Mouse (Mus musculus): ENCODE results near the gene Lrriq1. TPM values are rescaled to one million over a fixed set of nuclear protein-coding genes. Genes with fewer than 3 reads are reported as not detected.

Gene Lrriq1
- 4.9 and 5.7 TPM in 2 replicates for polyA plus RNA-seq (2015; fragmentation: Nextera tagmentation; extraction: Ambion mirVana)

DNA sequence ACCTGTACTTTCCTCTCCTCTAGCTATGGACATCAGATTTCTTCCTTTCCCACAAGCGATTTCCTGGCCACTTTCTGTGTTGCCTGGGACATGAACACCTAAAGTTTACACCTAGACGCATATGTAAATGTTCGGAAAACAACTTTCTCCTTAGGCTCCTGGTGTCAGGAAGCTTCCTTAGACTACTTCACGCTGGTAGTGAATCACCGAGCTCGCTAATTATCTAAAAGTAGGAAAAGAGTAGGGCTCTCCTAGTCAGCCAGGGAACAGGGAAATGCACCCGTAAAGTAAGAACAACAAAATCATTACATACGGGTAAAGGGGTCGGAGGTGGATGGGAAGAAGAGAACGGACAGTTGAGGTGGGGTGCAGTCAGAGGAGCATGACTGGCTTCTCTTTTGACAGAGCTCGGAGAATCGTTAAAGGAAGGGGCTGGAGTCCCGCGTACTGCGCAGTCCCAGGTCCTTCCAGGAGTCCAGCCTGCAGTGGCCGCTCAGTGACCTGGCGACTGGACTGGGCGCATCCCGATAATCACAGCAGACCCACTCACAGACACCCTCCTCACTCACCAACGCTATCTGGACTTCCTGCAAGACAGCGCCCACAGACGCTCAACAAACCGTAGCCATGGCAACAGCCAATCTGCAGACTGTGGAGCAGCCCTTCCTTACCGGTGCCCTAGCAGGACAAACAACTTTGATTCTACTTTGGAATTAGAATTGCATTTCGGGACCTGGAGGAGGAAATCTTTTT, at the start of gene Lrriq1:
Gene Lrriq1, minus strand, starts transcription at position 616 of the 753 bp plus-strand sequence.
- peak; percentile 100 for ATAC-seq
- no peaks in the 10 kb centered on the region for H3K9me3 ChIP-seq (ENCODE audit: control insufficient read depth, low read length)
- 6% methylated on average over 25 of the region's 25 CpGs for WGBS
- no peaks in the 10 kb centered on the region for H3K36me3 ChIP-seq (ENCODE audit: control insufficient read depth, insufficient read depth, low read length)
- H3K4me1 ChIP-seq (ENCODE audit: control insufficient read depth, insufficient read depth, low read depth, low read length): peaks cover 3% of the 10 kb centered on the region; the same call in 1 of the 2 replicates
- H3K9ac ChIP-seq (ENCODE audit: low read depth, low read length): peak within 1 kb of the TSS; percentile 65
- H3K4me3 ChIP-seq (ENCODE audit: low read length): peak within 1 kb of the TSS; percentile 74
- H3K4me2 ChIP-seq (ENCODE audit: low read length): peak within 1 kb of the TSS; percentile 62
- H3K27ac ChIP-seq (ENCODE audit: low read depth, low read length): no peak within 1 kb of the TSS
- no peaks in the 10 kb centered on the region for H3K27me3 ChIP-seq (replicated peaks; ENCODE audit: control insufficient read depth, insufficient read depth, low read length)

DNA sequence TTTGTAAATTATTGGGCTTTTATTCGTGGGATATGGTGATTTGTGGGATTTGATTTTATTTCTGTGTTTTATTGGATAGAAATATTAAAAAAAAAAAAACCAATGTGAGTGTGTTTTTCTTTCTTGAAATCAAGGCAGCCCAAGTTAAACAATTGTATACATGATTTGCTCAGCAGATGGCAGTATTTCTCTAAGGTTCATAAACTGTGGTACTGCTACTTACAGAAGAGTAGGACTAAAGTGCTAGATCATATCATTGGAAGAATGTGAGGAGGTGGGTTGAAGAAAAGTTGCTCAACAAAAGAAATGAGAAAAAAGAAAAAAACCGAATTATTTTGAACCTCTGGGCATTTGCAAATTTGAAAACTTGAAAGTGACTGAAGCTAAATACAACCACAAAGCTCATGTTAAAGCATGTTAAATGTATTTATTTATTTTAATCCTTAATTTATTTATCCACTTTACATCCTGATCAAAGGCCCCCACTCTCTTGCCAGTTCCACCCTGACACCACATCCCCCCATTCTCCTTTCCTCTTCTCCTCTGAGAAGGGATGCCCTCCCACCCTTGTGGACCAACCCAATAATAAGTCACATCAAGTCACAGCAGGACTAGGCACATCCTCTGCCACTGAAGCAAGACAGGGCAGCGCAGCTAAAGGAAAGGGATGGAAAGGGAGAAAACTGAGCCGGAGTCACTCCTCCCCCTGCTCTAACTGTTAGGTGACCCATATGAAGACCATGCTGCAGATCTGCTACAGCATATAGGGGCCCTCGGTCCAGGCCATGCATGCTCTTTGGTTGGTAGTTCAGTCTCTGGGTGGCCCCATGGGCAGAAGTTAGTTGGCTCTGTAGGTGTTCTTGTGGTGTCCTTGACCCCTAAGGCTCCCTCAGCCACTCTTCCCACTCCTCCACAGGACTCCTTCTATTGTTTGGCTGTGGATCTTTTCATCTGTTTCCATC, 18.0 kb upstream of the Lrriq1 start:
- WGBS: 58% methylated on average over 5 of the region's 5 CpGs
- Histone ChIP-seq H3K36me3 (ENCODE audit: control insufficient read depth, insufficient read depth, low read length) (no peaks in the 10 kb centered on the region), H3K9me3 (ENCODE audit: control insufficient read depth, low read length) (no peaks in the 10 kb centered on the region), H3K4me3 (ENCODE audit: low read length) (no peak overlapping the region), H3K27ac (ENCODE audit: low read depth, low read length) (no peak overlapping the region), H3K9ac (ENCODE audit: low read depth, low read length) (no peak overlapping the region), H3K4me1 (ENCODE audit: control insufficient read depth, insufficient read depth, low read depth, low read length) (no peaks in the 10 kb centered on the region), H3K4me2 (ENCODE audit: low read length) (no peak overlapping the region), H3K27me3 (replicated peaks; ENCODE audit: control insufficient read depth, insufficient read depth, low read length) (no peaks in the 10 kb centered on the region)
- peak; percentile 67; the same call in 1 of the 2 replicates for ATAC-seq

DNA sequence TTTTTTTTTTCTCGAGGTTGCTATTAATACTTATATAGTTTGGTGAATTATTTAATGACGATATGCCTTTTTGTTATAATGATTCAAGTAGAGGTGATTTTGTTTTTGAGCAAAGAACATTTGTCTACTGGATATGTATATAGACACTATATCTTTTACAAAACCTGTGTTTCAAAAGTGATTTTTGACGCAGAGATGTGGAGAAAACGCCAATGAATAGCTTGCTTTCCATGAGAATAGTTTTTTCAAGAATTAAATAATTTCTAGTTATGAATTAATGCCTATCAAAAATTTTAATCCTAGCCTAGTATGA, 294 bp upstream of the Lrriq1 start:
- Histone ChIP-seq H3K4me1 (ENCODE audit: control insufficient read depth, insufficient read depth, low read depth, low read length) (peaks cover 3% of the 10 kb centered on the region; the same call in 1 of the 2 replicates), H3K4me2 (ENCODE audit: low read length) (peak overlapping the region; percentile 62), H3K36me3 (ENCODE audit: control insufficient read depth, insufficient read depth, low read length) (no peaks in the 10 kb centered on the region), H3K9me3 (ENCODE audit: control insufficient read depth, low read length) (no peaks in the 10 kb centered on the region), H3K4me3 (ENCODE audit: low read length) (peak overlapping the region; percentile 74; the same call in 1 of the 2 replicates), H3K9ac (ENCODE audit: low read depth, low read length) (no peak overlapping the region), H3K27me3 (replicated peaks; ENCODE audit: control insufficient read depth, insufficient read depth, low read length) (no peaks in the 10 kb centered on the region), H3K27ac (ENCODE audit: low read depth, low read length) (no peak overlapping the region)
- 20% methylated on average over 4 of the region's 4 CpGs for WGBS
- ATAC-seq: peak; percentile 55

DNA sequence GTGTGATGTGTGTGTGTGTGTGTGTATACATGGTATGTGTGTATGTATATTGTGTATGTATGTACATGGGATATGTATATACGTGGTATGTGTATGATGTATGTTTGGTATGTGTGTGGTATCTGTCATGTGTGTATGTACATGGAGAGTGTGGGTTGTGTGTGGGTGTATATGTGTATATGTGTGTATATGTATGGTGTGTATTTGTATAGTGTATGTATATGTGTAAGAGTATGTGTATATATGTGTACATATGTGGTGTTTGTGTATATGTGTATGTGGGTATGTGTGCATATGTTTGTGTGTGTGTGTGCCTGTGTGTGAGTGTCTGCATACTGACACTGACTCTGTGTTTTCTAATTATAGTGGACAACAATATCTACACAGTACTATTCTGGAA, 9.5 kb downstream of the Lrriq1 start:
- no peak overlapping the region for H3K27ac ChIP-seq (ENCODE audit: low read depth, low read length)
- H3K4me1 ChIP-seq (ENCODE audit: control insufficient read depth, insufficient read depth, low read depth, low read length): no peaks in the 10 kb centered on the region
- H3K9ac ChIP-seq (ENCODE audit: low read depth, low read length): no peak overlapping the region
- H3K9me3 ChIP-seq (ENCODE audit: control insufficient read depth, low read length): no peaks in the 10 kb centered on the region
- no peak overlapping the region for H3K4me2 ChIP-seq (ENCODE audit: low read length)
- no peaks in the 10 kb centered on the region for H3K36me3 ChIP-seq (ENCODE audit: control insufficient read depth, insufficient read depth, low read length)
- no peak for ATAC-seq
- 93% methylated on average over 1 of the region's 1 CpGs for WGBS
- no peak overlapping the region for H3K4me3 ChIP-seq (ENCODE audit: low read length)
- no peaks in the 10 kb centered on the region for H3K27me3 ChIP-seq (replicated peaks; ENCODE audit: control insufficient read depth, insufficient read depth, low read length)

DNA sequence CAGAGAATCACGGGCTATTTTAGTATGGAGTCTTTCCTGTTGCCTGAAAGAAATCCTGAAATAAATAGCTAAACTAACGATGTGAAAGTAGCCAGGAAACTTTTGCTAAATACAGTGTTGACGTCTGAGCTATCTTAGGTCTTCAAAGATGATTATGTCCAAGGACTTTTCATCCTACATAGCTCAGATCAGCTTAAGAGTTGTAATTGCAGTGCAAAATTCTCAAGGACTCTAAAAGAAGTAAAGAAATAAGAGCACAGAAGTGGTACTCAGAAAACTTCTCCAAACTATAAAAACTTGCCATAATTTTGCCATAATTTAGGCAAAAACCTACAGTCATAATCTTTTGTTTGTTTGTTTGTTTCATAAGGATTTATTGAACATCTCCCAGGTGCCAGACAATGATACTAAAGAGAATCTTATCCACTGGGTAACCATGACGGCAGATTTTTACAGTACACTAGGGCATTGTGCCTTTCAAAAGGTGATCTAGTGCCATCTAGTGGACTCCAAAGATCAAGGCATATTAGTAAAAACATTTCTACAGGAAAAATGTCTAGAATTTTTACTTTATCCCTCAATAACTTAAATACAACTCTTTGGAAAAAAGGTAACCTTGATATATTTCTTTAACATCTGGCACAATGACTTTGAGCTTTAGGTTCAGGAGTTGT, 41.3 kb downstream of the Lrriq1 start:
- 54% methylated on average over 4 of the region's 4 CpGs for WGBS
- peak; percentile 72; the same call in 1 of the 2 replicates for ATAC-seq
- Histone ChIP-seq H3K4me3 (ENCODE audit: low read length) (no peak overlapping the region), H3K9me3 (ENCODE audit: control insufficient read depth, low read length) (no peaks in the 10 kb centered on the region), H3K27me3 (replicated peaks; ENCODE audit: control insufficient read depth, insufficient read depth, low read length) (no peaks in the 10 kb centered on the region), H3K36me3 (ENCODE audit: control insufficient read depth, insufficient read depth, low read length) (no peaks in the 10 kb centered on the region), H3K4me2 (ENCODE audit: low read length) (no peak overlapping the region), H3K9ac (ENCODE audit: low read depth, low read length) (no peak overlapping the region), H3K27ac (ENCODE audit: low read depth, low read length) (no peak overlapping the region), H3K4me1 (ENCODE audit: control insufficient read depth, insufficient read depth, low read depth, low read length) (no peaks in the 10 kb centered on the region)

DNA sequence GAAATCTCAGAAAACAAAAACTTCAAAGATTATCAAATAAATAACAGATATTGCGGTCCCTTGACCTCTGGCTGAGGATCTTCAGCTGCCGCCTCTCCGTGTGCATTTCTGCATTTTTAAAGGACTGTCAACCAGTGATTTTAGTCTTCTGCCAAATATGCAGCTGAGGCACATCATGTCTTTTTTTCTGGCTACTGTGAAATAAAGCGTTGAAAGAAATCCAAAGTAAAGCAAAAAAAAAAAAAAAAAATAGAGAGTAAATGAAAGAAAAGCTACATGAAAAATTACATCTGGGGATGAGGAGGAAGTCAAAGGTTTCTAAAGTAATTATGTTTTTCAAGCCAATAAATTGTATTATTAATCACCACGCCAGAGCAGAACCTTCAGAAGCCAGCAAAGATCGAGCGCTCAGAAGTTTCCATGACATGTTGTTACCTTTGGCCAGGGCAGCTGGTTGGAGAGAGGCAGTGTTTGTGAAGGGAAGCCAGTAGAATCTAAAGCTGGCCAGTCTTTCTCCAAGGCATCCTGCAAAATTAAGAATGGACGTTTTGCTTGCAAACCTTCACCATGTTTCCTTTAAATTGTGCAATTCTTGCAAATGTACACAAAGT, 90.2 kb downstream of the Lrriq1 start:
- no peak overlapping the region for H3K27ac ChIP-seq (ENCODE audit: low read depth, low read length)
- no peaks in the 10 kb centered on the region for H3K4me1 ChIP-seq (ENCODE audit: control insufficient read depth, insufficient read depth, low read depth, low read length)
- no peak for ATAC-seq
- H3K4me3 ChIP-seq (ENCODE audit: low read length): no peak overlapping the region
- no peaks in the 10 kb centered on the region for H3K36me3 ChIP-seq (ENCODE audit: control insufficient read depth, insufficient read depth, low read length)
- no peak overlapping the region for H3K9ac ChIP-seq (ENCODE audit: low read depth, low read length)
- H3K27me3 ChIP-seq (replicated peaks; ENCODE audit: control insufficient read depth, insufficient read depth, low read length): no peaks in the 10 kb centered on the region
- H3K4me2 ChIP-seq (ENCODE audit: low read length): no peak overlapping the region
- no peaks in the 10 kb centered on the region for H3K9me3 ChIP-seq (ENCODE audit: control insufficient read depth, low read length)
- WGBS: 66% methylated on average over 8 of the region's 8 CpGs

DNA sequence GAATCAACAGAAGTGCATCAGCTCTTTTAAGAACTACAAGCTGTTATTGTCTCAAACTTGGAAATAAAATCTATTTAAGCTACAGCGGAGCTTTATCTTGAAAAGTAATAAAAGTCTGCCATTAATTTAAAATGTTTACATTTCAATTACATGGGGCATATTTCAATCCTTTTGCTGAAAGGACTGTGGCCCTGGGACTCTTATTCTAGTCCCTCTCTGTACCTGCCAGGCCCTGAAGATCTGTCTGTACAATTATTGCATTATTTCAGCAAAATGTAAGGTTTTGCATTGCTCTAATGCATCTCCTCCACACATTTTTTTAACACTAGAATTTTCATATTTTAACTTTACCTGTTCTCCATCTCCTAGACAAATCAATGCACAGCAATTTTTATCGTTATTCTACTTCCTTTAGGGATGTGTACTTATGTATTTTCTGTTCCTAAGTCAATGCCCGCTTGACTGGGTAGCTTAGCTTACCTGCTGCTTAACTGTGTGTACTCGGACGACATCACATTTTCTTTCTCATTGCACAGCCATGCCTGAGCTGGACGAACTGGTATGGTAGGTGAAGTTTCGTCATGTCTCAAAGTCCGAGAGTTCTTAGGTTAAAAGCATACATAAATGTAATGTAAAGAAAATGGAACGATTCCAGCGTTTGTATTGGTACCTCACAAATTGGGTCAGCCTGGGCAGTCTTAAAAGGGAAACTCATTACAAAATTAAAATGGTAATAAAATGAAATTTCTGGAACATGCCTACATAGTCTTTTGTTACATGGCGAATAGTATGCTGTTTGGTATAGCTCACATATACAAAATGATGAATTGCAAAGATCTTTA, 91.0 kb downstream of the Lrriq1 start:
- H3K4me1 ChIP-seq (ENCODE audit: control insufficient read depth, insufficient read depth, low read depth, low read length): no peaks in the 10 kb centered on the region
- no peak overlapping the region for H3K4me2 ChIP-seq (ENCODE audit: low read length)
- H3K27ac ChIP-seq (ENCODE audit: low read depth, low read length): no peak overlapping the region
- no peak overlapping the region for H3K9ac ChIP-seq (ENCODE audit: low read depth, low read length)
- 86% methylated on average over 11 of the region's 11 CpGs for WGBS
- no peaks in the 10 kb centered on the region for H3K27me3 ChIP-seq (replicated peaks; ENCODE audit: control insufficient read depth, insufficient read depth, low read length)
- no peak for ATAC-seq
- H3K9me3 ChIP-seq (ENCODE audit: control insufficient read depth, low read length): no peaks in the 10 kb centered on the region
- H3K36me3 ChIP-seq (ENCODE audit: control insufficient read depth, insufficient read depth, low read length): no peaks in the 10 kb centered on the region
- H3K4me3 ChIP-seq (ENCODE audit: low read length): no peak overlapping the region

DNA sequence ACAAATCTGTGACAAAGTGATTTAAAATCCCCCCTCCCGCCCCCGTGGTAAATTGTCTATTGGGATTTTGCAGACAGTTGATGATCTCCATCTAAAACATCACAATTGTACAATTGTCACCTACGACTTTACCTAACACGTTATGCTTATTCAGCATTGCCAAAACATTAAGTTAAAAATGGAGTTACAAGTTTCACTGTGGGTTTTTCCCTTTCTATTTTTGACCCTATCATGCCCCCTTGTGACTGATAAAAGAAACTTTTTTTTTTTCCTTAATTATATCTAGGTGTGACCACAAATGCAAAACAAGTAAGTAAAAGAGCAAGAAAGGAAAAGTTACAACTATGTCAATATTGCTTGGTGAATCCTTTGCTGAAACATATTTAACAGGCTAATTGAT, 93.6 kb downstream of the Lrriq1 start:
- no peak overlapping the region for H3K4me3 ChIP-seq (ENCODE audit: low read length)
- H3K27me3 ChIP-seq (replicated peaks; ENCODE audit: control insufficient read depth, insufficient read depth, low read length): no peaks in the 10 kb centered on the region
- no peak overlapping the region for H3K27ac ChIP-seq (ENCODE audit: low read depth, low read length)
- H3K9me3 ChIP-seq (ENCODE audit: control insufficient read depth, low read length): no peaks in the 10 kb centered on the region
- H3K9ac ChIP-seq (ENCODE audit: low read depth, low read length): no peak overlapping the region
- no peak overlapping the region for H3K4me2 ChIP-seq (ENCODE audit: low read length)
- 68% methylated on average over 4 of the region's 4 CpGs for WGBS
- no peak for ATAC-seq
- H3K4me1 ChIP-seq (ENCODE audit: control insufficient read depth, insufficient read depth, low read depth, low read length): no peaks in the 10 kb centered on the region
- no peaks in the 10 kb centered on the region for H3K36me3 ChIP-seq (ENCODE audit: control insufficient read depth, insufficient read depth, low read length)

Measured in hindbrain, embryonic 16.5 days (tissue).